Mouse (Mus musculus): ENCODE results near the gene Gpnmb.

Gene Gpnmb

GRCm38 (mm10) chr6:49096933-49097461 is 60.7 kb downstream of the Gpnmb start:
- DNase-seq (ENCODE audit: low read depth, low spot score) = peak; percentile 91

GRCm38 (mm10) chr6:49097596-49098110 is 61.3 kb downstream of the Gpnmb start:
- DNase-seq (ENCODE audit: low read depth, low spot score) = peak; percentile 59

GRCm38 (mm10) chr6:49099086-49099485 is 62.7 kb downstream of the Gpnmb start:
- no peak for DNase-seq (ENCODE audit: low read depth, low spot score)

GRCm38 (mm10) chr6:49106746-49107500 is 70.6 kb downstream of the Gpnmb start:
- peak; percentile 51 for DNase-seq (ENCODE audit: low read depth, low spot score)

- no peak for DNase-seq (ENCODE audit: low read depth, low spot score)
Measured at GRCm38 (mm10) chr6:49109196-49109595, 72.8 kb downstream of the Gpnmb start.

- DNase-seq (ENCODE audit: low read depth, low spot score) = no peak
Measured at GRCm38 (mm10) chr6:49113895-49114294, 77.5 kb downstream of the Gpnmb start.

- DNase-seq (ENCODE audit: low read depth, low spot score) = no peak
Measured at GRCm38 (mm10) chr6:49114457-49114856, 78.1 kb downstream of the Gpnmb start.

GRCm38 (mm10) chr6:49115550-49115949 is 79.2 kb downstream of the Gpnmb start:
- no peak for DNase-seq (ENCODE audit: low read depth, low spot score)

- DNase-seq (ENCODE audit: low read depth, low spot score) = no peak
Measured at GRCm38 (mm10) chr6:49116241-49116640, 79.9 kb downstream of the Gpnmb start.

GRCm38 (mm10) chr6:49118446-49118845 is 82.1 kb downstream of the Gpnmb start:
- no peak for DNase-seq (ENCODE audit: low read depth, low spot score)

- no peak for DNase-seq (ENCODE audit: low read depth, low spot score)
Measured at GRCm38 (mm10) chr6:49119462-49120135, 83.3 kb downstream of the Gpnmb start.

- no peak for DNase-seq (ENCODE audit: low read depth, low spot score)
Measured at GRCm38 (mm10) chr6:49120370-49120769, 84.0 kb downstream of the Gpnmb start.
